Mouse (Mus musculus): ENCODE results near the gene Gli3.

DNA sequence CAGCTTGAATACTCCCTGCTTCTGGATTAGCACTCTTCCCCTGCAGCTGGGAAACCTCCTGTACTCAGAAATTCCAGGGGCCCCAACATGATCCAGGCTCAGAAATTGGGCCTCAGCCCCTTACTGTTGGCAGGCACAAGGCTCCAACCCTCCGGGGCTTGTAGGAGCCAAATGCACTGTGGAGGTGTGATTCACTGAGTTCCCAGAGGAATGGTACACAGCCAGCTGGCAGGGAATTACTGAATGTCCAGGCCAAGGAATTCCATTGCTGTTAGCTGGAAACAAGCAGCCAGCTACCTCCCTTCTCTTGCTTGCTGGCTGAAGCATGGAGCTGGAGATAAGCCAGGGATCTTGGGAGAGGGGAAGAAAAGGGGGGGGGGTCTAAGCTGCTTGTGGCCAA, 278.7 kb downstream of the Gli3 start:
- no peak for TF ChIP-seq CTCF (IDR thresholded peaks at IDR 0.05; ENCODE audit: low read depth)
- no peak for TF ChIP-seq EP300 (IDR thresholded peaks at IDR 0.05; ENCODE audit: low read depth)

All from liver, embryonic 14.5 days (tissue).